Mouse (Mus musculus): ENCODE data around the gene Tpm3-rs7. TPM values are rescaled to one million over a fixed set of nuclear protein-coding genes. Genes with fewer than 3 reads are reported as not detected.
"Not testable (repeated sequence)": the region's sequence is repeated elsewhere in the genome, so short reads cannot be mapped to it uniquely, and the experiment has no call there.

The Tpm3-rs7 gene
- polyA plus RNA-seq (2012; rRNA removed), result 0.24 and 0.44 TPM in 2 replicates

- 92% methylated on average over 16 of the region's 16 CpGs for WGBS
- not testable (repeated sequence) for H3K4me1 ChIP-seq (ENCODE audit: control insufficient read depth, insufficient read depth, low read length); DNase-seq; H3K4me3 ChIP-seq (replicated peaks; ENCODE audit: extremely low read depth, low read depth, low read length)
Measured at GRCm38 (mm10) chr14:113314499-113314898, at the start of gene Tpm3-rs7. Gene Tpm3-rs7, plus strand, starts transcription at chr14:113314608.

DNA sequence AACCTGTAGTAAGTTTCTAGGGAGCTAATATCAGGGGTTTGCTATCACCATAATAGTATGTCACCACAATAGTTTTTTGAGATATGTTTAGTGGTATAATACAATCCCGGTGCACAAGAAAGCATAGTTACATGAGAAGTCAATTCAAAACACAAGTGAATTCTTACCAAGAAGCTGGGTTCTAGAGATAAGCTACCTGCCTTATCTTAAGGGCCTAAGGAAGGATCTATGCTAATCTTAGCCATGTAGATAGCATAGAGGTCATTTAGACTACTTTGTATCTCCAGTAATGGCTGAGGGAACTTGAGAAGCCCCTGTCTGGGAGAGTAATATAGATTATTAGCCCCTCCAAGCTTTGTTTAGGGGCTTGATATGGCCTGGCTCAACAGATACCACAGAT lies 2.6 kb downstream of the Tpm3-rs7 start:
- WGBS, result 83% methylated on average over 1 of the region's 1 CpGs
- TF ChIP-seq POLR2A (IDR thresholded peaks at IDR 0.05; ENCODE audit: borderline replicate concordance, extremely low read depth, low read depth, low read length), result no peak
- TF ChIP-seq CTCF (IDR thresholded peaks at IDR 0.05; ENCODE audit: insufficient read depth, low read length), result no peak
- no peak overlapping the region for H3K4me3 ChIP-seq (replicated peaks; ENCODE audit: extremely low read depth, low read depth, low read length)
- H3K4me1 ChIP-seq (ENCODE audit: control insufficient read depth, insufficient read depth, low read length), result no peaks in the 10 kb centered on the region
- DNase-seq, result no peak

GRCm38 (mm10) chr14:113363361-113363760 lies 49.0 kb downstream of the Tpm3-rs7 start:
- Histone ChIP-seq H3K4me1 (ENCODE audit: control insufficient read depth, insufficient read depth, low read length) (no peaks in the 10 kb centered on the region), H3K4me3 (replicated peaks; ENCODE audit: extremely low read depth, low read depth, low read length) (no peak overlapping the region)
- WGBS, result 68% methylated on average over 1 of the region's 1 CpGs
- DNase-seq, result no peak
- TF ChIP-seq CTCF (IDR thresholded peaks at IDR 0.05; ENCODE audit: insufficient read depth, low read length), result no peak
- TF ChIP-seq POLR2A (IDR thresholded peaks at IDR 0.05; ENCODE audit: borderline replicate concordance, extremely low read depth, low read depth, low read length), result no peak

Measured in lung, adult 2 months (tissue).